Mouse (Mus musculus) ES-Bruce4 (cell line): ENCODE data around the gene Asb1. TPM values are rescaled to one million over a fixed set of nuclear protein-coding genes. Genes with fewer than 3 reads are reported as not detected.

Experiments used
- H3K27ac ChIP-seq: 2 replicates; pipeline ENCODE4 v1.5.1; 2012; ENCODE audit warnings: low read length, inconsistent platforms; ENCODE audit not compliant: insufficient read depth
- H3K27me3 ChIP-seq: 2 replicates; pipeline ENCODE4 v1.6.1; 2012; ENCODE audit warnings: mild to moderate bottlenecking, low read length, inconsistent platforms; ENCODE audit not compliant: control insufficient read depth, poor library complexity, insufficient read depth, severe bottlenecking
- H3K36me3 ChIP-seq: 2 replicates; pipeline ENCODE4 v1.6.1; 2012; ENCODE audit warnings: inconsistent platforms, mild to moderate bottlenecking, low read length, moderate library complexity; ENCODE audit not compliant: control insufficient read depth, poor library complexity, insufficient read depth, severe bottlenecking
- H3K4me1 ChIP-seq: one replicate; pipeline ENCODE4 v1.8.1; 2011; ENCODE audit warnings: low read length; ENCODE audit not compliant: control insufficient read depth, insufficient read depth
- H3K4me3 ChIP-seq: 2 replicates; pipeline ENCODE4 v1.5.1; 2011; ENCODE audit warnings: low read depth, mild to moderate bottlenecking, low read length
- H3K9ac ChIP-seq: 2 replicates; pipeline ENCODE4 v1.6.1; 2012; ENCODE audit warnings: low read depth, mild to moderate bottlenecking, inconsistent platforms; ENCODE audit not compliant: poor library complexity, severe bottlenecking
- H3K9me3 ChIP-seq: replicated peaks from 2 replicates; pipeline ENCODE4 v1.6.1; 2012; ENCODE audit warnings: mild to moderate bottlenecking, low read length, inconsistent platforms; ENCODE audit not compliant: control insufficient read depth, poor library complexity, insufficient read depth, severe bottlenecking
- CTCF ChIP-seq: IDR thresholded peaks from one replicate; pipeline ENCODE4 v1.8.1; 2011; ENCODE audit warnings: low read depth, low read length
- EP300 ChIP-seq: IDR thresholded peaks from 2 replicates; pipeline ENCODE4 v1.6.1; 2011; ENCODE audit warnings: low read depth, low read length; ENCODE audit not compliant: insufficient read depth
- POLR2A ChIP-seq: IDR thresholded peaks from one replicate; pipeline ENCODE4 v1.8.1; 2011; ENCODE audit warnings: low read length; ENCODE audit not compliant: insufficient read depth
- polyA plus RNA-seq: library from polyadenylated mRNA; stranded (reverse); fragments of >200 nt; gene quantifications from 2 replicates; pipeline ENCODE4 v1.2.4, GENCODE M21; 2011; ENCODE audit warnings: low read depth; ENCODE audit not compliant: missing spikeins, insufficient read depth, insufficient read length

Gene Asb1
- polyA plus RNA-seq, 1 experiment, result 9.5 TPM

DNA sequence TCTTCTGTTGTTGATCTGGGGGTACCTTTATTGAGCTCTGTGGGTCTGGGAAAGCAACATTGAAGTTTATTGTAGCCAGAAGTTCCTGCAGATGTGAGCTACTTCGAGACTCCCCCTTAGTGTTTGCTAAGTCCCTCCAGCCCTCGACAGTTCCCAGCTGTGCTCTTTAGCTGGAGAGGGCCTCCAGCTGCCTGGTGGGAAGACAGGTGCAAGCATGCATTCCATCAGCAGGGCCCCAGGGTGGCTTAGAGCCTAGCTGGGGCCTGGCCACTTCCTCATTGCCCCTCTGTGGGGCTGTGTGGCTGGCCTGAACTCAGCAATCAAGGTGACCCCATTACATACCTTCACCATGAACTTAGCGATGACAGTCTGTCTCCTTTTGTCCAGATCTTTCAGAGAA, 35.7 kb upstream of the Asb1 start:
- no peak overlapping the region for H3K9ac ChIP-seq
- no peaks in the 10 kb centered on the region for H3K9me3 ChIP-seq
- no peak overlapping the region for H3K27ac ChIP-seq
- H3K36me3 ChIP-seq, result no peaks in the 10 kb centered on the region
- TF ChIP-seq EP300 (no peak), CTCF (no peak), POLR2A (no peak)
- no peaks in the 10 kb centered on the region for H3K4me1 ChIP-seq
- no peak overlapping the region for H3K4me3 ChIP-seq
- H3K27me3 ChIP-seq, result no peaks in the 10 kb centered on the region

DNA sequence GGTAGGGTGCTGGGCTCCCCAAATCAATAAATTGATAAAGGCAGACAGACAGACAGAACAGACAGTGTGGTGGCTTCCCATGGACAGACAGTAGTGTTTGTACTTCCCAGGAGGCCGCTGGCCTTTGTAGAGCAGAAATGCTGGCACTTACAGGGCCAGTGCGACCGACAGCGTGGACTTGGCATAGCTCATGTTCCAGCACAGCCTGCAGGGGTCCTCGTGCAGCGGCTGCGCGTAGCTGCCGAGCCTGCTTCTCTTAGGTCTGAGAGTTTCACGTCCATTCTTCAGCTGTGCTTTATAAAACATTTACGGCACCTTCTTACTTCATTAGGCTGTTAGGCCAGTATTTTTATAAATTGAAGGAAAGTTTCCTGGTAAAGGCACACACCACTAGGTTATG, 25.4 kb upstream of the Asb1 start:
- Histone ChIP-seq H3K9me3 (no peaks in the 10 kb centered on the region), H3K4me1 (no peaks in the 10 kb centered on the region), H3K36me3 (no peaks in the 10 kb centered on the region), H3K27me3 (no peaks in the 10 kb centered on the region), H3K4me3 (no peak overlapping the region), H3K9ac (no peak overlapping the region), H3K27ac (no peak overlapping the region)
- TF ChIP-seq EP300, result no peak
- peak; percentile 45 for TF ChIP-seq CTCF

DNA sequence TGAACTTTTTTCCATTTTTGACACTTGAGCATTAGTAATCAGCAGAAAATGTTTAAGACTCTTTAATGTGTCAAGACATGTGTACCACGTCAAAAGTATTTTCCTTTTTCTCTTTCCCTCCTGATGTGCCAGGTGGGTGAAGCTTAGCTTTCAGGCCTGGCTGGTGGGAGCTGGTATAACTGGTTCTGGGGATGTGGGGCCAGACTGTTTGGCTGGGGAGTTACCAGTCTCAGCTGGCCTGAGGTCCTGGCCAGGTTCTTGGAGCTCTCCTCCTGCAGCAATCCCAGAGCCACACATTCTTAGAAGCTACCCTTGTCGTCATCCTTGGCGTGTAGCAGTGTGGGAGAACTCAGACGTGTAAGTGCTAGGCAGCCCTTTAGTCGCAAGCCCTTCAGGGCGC, 24.7 kb upstream of the Asb1 start:
- H3K4me3 ChIP-seq, result no peak overlapping the region
- no peaks in the 10 kb centered on the region for H3K9me3 ChIP-seq
- no peaks in the 10 kb centered on the region for H3K4me1 ChIP-seq
- no peaks in the 10 kb centered on the region for H3K27me3 ChIP-seq
- no peaks in the 10 kb centered on the region for H3K36me3 ChIP-seq
- no peak overlapping the region for H3K9ac ChIP-seq
- no peak overlapping the region for H3K27ac ChIP-seq
- TF ChIP-seq CTCF (no peak), EP300 (no peak), POLR2A (no peak)

DNA sequence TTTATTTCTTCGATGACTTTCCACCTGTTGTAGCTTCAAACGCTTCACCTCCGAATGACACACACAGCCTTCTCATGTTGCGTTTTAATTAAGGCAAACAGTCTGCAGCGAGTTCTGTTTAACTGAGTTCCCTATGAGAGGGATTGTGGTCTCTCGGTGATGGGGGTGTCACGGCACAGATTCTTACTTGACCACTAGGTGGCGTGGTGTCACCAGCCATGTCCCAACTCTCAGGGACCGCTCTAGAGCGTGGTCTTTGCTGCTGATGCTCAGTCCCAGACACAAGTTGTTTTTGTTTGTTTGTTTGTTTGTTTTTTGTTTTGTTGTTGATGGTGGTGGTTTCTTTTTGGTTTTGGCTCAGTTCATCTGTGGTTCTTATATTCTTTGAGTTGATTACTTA, 16.6 kb upstream of the Asb1 start:
- Histone ChIP-seq H3K36me3 (peaks cover 4% of the 10 kb centered on the region), H3K4me3 (no peak overlapping the region), H3K9ac (no peak overlapping the region), H3K27me3 (no peaks in the 10 kb centered on the region), H3K4me1 (no peaks in the 10 kb centered on the region), H3K9me3 (no peaks in the 10 kb centered on the region), H3K27ac (no peak overlapping the region)
- TF ChIP-seq POLR2A, result no peak
- peak; percentile 99 for TF ChIP-seq CTCF

DNA sequence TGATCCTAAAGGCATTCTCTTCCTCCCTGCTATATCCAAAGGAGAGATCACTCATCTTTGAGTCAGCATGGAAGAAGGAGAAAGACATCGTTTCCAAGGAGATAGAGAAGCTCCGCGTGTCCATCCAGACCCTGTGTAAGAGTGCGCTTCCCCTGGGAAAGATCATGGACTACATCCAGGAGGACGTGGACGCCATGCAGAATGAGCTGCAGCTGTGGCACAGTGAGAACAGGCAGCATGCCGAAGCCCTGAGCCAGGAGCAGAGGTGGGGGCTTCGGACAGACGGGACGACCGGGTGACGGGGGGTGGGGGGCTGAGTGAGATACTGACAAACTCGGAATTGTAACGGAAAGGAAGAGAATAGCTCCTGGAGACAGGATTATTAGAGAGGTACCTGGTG, 14.5 kb upstream of the Asb1 start:
- Histone ChIP-seq H3K9me3 (no peaks in the 10 kb centered on the region), H3K4me3 (no peak overlapping the region), H3K4me1 (no peaks in the 10 kb centered on the region), H3K36me3 (peaks cover 4% of the 10 kb centered on the region), H3K27ac (no peak overlapping the region), H3K9ac (no peak overlapping the region), H3K27me3 (no peaks in the 10 kb centered on the region)
- TF ChIP-seq EP300 (no peak), CTCF (no peak), POLR2A (no peak)

DNA sequence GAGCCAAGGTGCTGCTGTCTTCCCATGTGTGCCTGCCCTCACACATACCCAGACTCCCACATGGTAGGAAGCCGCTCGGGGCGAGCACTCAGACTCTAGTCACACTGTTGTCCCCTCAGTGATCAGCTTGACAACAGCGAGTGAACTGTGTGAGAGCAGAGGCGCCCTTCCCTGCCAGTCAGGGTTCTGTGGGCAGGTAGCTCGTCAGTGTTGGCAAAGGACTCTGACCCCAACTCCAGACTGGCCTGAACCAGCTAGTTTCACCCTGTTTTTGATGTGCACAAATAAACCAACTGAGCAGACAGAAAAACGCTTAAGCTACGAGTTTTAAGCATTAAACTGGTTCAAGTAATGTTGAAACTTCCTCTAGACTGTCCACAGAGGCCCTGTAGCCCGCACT, 10.2 kb upstream of the Asb1 start:
- H3K4me1 ChIP-seq, result no peaks in the 10 kb centered on the region
- H3K36me3 ChIP-seq, result peaks cover 4% of the 10 kb centered on the region
- no peak overlapping the region for H3K27ac ChIP-seq
- no peak overlapping the region for H3K4me3 ChIP-seq
- no peaks in the 10 kb centered on the region for H3K9me3 ChIP-seq
- no peaks in the 10 kb centered on the region for H3K27me3 ChIP-seq
- H3K9ac ChIP-seq, result no peak overlapping the region
- TF ChIP-seq EP300 (no peak), POLR2A (no peak)

DNA sequence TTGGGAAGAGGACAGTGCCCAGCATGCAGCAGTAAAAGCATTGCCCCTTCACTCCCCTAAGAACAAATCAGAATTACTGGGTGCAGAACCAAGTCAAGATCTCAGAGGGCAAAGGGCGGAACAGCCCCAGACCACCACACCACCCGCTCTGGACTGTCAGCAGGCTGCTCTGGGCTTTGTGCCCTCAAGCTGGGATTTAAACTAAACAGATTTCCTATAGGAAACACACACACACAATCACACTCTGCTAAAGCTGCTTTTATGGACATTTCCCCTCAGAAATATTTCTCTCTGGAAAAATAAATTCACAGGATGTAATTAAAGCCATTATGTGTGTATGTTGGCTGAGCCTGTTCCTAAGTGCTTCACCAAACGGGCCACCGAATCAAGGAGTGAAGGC, 8.1 kb upstream of the Asb1 start:
- Histone ChIP-seq H3K36me3 (peaks cover 2% of the 10 kb centered on the region; the same call in 1 of the 2 replicates), H3K27me3 (no peaks in the 10 kb centered on the region), H3K4me3 (no peak overlapping the region), H3K9ac (no peak overlapping the region), H3K4me1 (peaks cover 5% of the 10 kb centered on the region), H3K9me3 (no peaks in the 10 kb centered on the region), H3K27ac (no peak overlapping the region)
- no peak for TF ChIP-seq EP300
- TF ChIP-seq CTCF, result no peak
- TF ChIP-seq POLR2A, result no peak
